Mouse (Mus musculus) testis, adult 2 months (tissue): Measurements from ENCODE around the gene Rbfox3. TPM values are rescaled to one million over a fixed set of nuclear protein-coding genes. Genes with fewer than 3 reads are reported as not detected.

ENCODE experiments used
- H3K27ac ChIP-seq: fragments of 200-500 bp; 2 replicates; pipeline ENCODE4 v1.5.1; 2012; ENCODE audit warnings: low read depth, low read length; ENCODE audit not compliant: control insufficient read depth, insufficient read depth
- H3K27me3 ChIP-seq: fragments of 200-500 bp; 2 replicates; pipeline ENCODE4 v1.6.1; 2012; ENCODE audit warnings: mild to moderate bottlenecking, low read length, moderate library complexity; ENCODE audit not compliant: control insufficient read depth, insufficient read depth
- H3K36me3 ChIP-seq: fragments of 200-500 bp; 2 replicates; pipeline ENCODE4 v1.6.1; 2012; ENCODE audit warnings: mild to moderate bottlenecking, low read length; ENCODE audit not compliant: control insufficient read depth, insufficient read depth
- H3K4me1 ChIP-seq: fragments of 200-500 bp; 2 replicates; pipeline ENCODE4 v1.6.1; 2012; ENCODE audit warnings: low read length; ENCODE audit not compliant: control insufficient read depth, insufficient read depth
- H3K4me3 ChIP-seq: fragments of 200-500 bp; 2 replicates; pipeline ENCODE4 v1.5.1; 2012; ENCODE audit warnings: low read depth, mild to moderate bottlenecking, low read length, moderate library complexity, mixed read lengths; ENCODE audit not compliant: control insufficient read depth
- CTCF ChIP-seq: fragments of 200-500 bp; IDR thresholded peaks from 2 replicates; pipeline ENCODE4 v1.5.1; 2012; ENCODE audit warnings: low read depth, mild to moderate bottlenecking, inconsistent platforms, low read length, moderate library complexity; ENCODE audit not compliant: control insufficient read depth, insufficient read depth, insufficient replicate concordance
- POLR2A ChIP-seq: fragments of 200-500 bp; IDR thresholded peaks from 2 replicates; pipeline ENCODE4 v1.6.1; 2012; ENCODE audit warnings: low read depth, mild to moderate bottlenecking, inconsistent platforms, low read length, moderate library complexity; ENCODE audit not compliant: control insufficient read depth
- polyA plus RNA-seq: library from polyadenylated mRNA; depleted of rRNA; stranded (reverse); fragments of >200 nt; gene quantifications from 2 replicates; pipeline ENCODE4 v1.2.3, GENCODE M21; 2012

The Rbfox3 gene
- polyA plus RNA-seq, 1 experiment = 0.28 TPM

GRCm38 (mm10) chr11:118860812-118861211 is 50.6 kb downstream of the Rbfox3 start:
- H3K4me3 ChIP-seq = no peak overlapping the region
- H3K36me3 ChIP-seq = no peaks in the 10 kb centered on the region
- H3K4me1 ChIP-seq = no peaks in the 10 kb centered on the region
- no peaks in the 10 kb centered on the region for H3K27me3 ChIP-seq
- TF ChIP-seq POLR2A = no peak
- TF ChIP-seq CTCF = no peak
- H3K27ac ChIP-seq = no peak overlapping the region

DNA sequence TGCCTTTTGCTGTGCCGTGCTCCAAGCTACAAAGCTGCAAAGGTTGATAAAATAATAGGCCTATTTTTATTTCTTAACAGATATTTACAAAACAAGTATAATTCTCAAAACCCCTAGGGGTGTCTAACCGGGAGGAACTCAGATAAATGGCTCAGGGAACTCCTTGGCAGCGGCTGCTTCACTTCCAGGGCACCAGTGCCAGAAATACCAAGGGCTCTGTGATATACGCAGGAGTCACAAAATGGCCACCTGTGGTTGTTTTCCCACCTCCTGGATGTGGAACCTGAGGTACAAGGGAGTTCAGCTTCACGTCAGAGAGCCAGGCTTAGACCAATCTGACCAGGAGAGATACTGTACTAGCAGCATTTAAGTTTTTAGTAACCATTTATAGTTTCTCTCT is 51.6 kb downstream of the Rbfox3 start:
- H3K27ac ChIP-seq = no peak overlapping the region
- no peak for TF ChIP-seq POLR2A
- TF ChIP-seq CTCF = no peak
- no peaks in the 10 kb centered on the region for H3K36me3 ChIP-seq
- no peaks in the 10 kb centered on the region for H3K4me1 ChIP-seq
- H3K27me3 ChIP-seq = no peaks in the 10 kb centered on the region
- no peak overlapping the region for H3K4me3 ChIP-seq

DNA sequence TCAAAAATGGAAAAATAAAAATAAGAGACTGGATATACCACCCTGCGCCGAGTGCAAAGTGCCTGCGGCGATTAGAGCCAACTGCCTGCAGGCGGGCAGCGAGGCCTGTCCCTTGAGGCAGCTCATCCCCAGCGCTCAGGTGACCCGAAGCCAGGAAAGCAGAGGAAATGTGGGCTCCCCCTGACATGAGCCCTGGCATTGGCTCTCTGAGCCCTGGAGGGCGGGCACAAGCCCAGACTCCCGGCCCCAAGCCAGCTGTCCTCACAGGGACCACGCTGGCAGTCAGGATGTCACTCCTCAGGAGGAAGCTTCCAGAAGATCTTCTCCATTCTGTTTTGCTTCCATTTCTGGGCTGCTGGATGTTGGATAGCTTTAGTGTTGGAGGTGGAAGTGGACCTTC is 53.1 kb downstream of the Rbfox3 start:
- H3K4me1 ChIP-seq = no peaks in the 10 kb centered on the region
- TF ChIP-seq CTCF (no peak), POLR2A (no peak)
- no peak overlapping the region for H3K27ac ChIP-seq
- H3K27me3 ChIP-seq = no peaks in the 10 kb centered on the region
- H3K4me3 ChIP-seq = no peak overlapping the region
- H3K36me3 ChIP-seq = no peaks in the 10 kb centered on the region

DNA sequence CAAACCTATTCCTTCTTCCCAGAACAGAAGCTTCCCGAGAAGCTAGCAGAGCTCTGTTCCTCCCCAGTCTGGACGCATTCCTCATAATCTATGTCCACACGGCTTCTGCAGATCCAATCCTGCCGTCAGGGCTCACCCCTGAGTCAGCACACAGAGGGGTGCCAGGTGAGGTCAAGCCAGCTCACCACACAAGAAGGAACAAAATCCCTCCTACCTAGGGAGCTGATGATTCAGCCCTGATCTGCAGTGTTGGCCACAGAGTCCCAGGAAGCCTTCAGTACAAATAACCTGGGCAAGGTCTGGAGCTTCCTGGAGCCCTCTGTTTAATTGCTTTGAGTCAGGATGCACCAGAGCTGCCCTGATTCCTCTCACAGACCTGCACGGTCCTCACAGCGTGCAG is 60.0 kb downstream of the Rbfox3 start:
- Histone ChIP-seq H3K27me3 (no peaks in the 10 kb centered on the region), H3K36me3 (no peaks in the 10 kb centered on the region), H3K4me3 (no peak overlapping the region), H3K4me1 (peaks cover 2% of the 10 kb centered on the region; the same call in 1 of the 2 replicates), H3K27ac (no peak overlapping the region)
- TF ChIP-seq CTCF (no peak), POLR2A (no peak)

DNA sequence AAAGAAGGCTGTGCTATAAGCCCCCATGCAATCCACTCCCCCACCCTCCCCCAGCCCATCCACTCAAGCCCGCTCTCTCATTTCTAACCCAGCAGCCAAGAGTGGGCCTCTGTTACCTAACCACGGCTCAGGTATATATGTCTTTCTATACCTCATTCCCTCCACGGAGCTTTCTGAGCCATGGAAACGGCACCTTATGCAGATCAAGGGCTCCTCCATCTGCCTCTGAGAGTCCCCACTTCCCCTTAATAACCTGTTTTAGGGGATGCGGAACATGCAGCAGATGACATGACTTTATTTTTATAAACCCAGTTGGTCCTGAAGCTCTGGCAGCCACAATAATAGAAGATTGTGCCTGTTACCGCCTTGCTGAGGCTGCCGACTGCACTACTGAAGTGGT is 63.4 kb downstream of the Rbfox3 start:
- Histone ChIP-seq H3K27ac (no peak overlapping the region), H3K4me1 (peaks cover 2% of the 10 kb centered on the region; the same call in 1 of the 2 replicates)
- TF ChIP-seq POLR2A (no peak), CTCF (no peak)

GRCm38 (mm10) chr11:118840992-118841391 is 70.4 kb downstream of the Rbfox3 start:
- TF ChIP-seq POLR2A = no peak
- Histone ChIP-seq H3K4me3 (no peak overlapping the region), H3K36me3 (no peaks in the 10 kb centered on the region), H3K27me3 (no peaks in the 10 kb centered on the region), H3K27ac (no peak overlapping the region), H3K4me1 (no peaks in the 10 kb centered on the region)

More for the DNA sequence above, 63.4 kb downstream of the Rbfox3 start:
- Histone ChIP-seq H3K4me3 (no peak overlapping the region), H3K27me3 (no peaks in the 10 kb centered on the region), H3K36me3 (no peaks in the 10 kb centered on the region)

GRCm38 (mm10) chr11:118838167-118838566 is 73.2 kb downstream of the Rbfox3 start:
- no peaks in the 10 kb centered on the region for H3K4me1 ChIP-seq
- H3K27me3 ChIP-seq = no peaks in the 10 kb centered on the region
- H3K36me3 ChIP-seq = no peaks in the 10 kb centered on the region
- H3K27ac ChIP-seq = no peak overlapping the region
- no peak overlapping the region for H3K4me3 ChIP-seq
- no peak for TF ChIP-seq POLR2A
- TF ChIP-seq CTCF = no peak

GRCm38 (mm10) chr11:118836889-118837288 is 74.5 kb downstream of the Rbfox3 start:
- TF ChIP-seq CTCF = no peak
- no peak for TF ChIP-seq POLR2A
- Histone ChIP-seq H3K36me3 (no peaks in the 10 kb centered on the region), H3K27me3 (no peaks in the 10 kb centered on the region), H3K4me1 (no peaks in the 10 kb centered on the region), H3K27ac (no peak overlapping the region), H3K4me3 (no peak overlapping the region)
